Mouse (Mus musculus): Measurements from ENCODE around the gene Wnt2b.

The Wnt2b gene

GRCm38 (mm10) chr3:104896141-104896540 is 65.6 kb downstream of the Wnt2b start:
- no peak for DNase-seq (ENCODE audit: low spot score in 2 of 2)

Measured in spleen, postnatal 36 days (tissue).